Mouse (Mus musculus): ENCODE measurements around the gene Lrrc8d.

DNA sequence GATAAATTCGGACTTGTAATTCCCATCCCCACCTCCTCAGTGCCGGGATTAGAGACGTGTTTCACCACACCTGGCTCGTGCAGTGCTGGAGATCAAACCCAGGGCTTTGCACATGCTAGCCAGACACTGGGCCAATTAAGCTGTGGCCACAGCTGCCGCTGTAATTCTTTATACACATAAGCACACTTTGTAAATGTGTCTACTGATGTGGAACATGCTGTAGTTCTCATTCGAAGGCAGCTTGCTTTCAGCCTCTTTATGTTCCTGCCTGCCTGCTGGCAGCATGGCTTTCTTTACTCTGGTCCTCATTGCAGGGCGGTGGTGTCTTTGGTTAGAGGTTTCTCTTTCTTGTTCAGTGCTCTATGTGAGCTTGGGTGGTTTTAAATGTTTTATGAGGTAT is 40.7 kb downstream of the Lrrc8d start:
- no peak for TF ChIP-seq CTCF (IDR thresholded peaks at IDR 0.05; ENCODE audit: insufficient read depth, low read length)
- no peak for TF ChIP-seq POLR2A (IDR thresholded peaks at IDR 0.05; ENCODE audit: borderline replicate concordance, extremely low read depth, low read depth, low read length)
